Mouse (Mus musculus): ENCODE data around the gene Slc4a4.

- TF ChIP-seq CTCF (IDR thresholded peaks at IDR 0.05; ENCODE audit: low read depth) (no peak), EP300 (IDR thresholded peaks at IDR 0.05; ENCODE audit: low read depth) (no peak)
Observed at GRCm38 (mm10) chr5:88886349-88886667, 310 bp upstream of the Slc4a4 start.
